In the genomic region with DNA sequence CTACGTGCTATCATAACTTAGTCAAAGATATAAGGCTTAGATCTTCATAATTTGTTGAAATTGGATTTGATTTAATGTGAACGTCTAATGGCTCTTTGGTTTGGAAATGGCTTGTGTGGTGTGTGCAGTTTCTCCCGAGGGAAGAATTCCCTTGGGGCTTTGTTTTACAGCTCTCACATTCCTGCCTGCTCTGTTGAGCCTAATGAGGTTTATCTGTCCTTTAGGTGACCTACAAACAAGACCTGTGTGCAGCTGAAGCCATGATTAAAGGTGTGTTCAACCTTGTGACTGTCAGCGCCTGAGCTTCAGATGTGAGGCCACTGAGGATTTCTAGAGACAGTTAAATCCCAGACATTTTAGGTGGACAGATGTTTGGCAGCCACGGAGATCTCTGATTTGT, we compare ENCODE assay signal across 13 mouse cellular contexts.
DNase-seq lines count a peak whose midpoint lies in the region; ATAC-seq and TF ChIP-seq lines count a peak whose summit lies in the region.
"Had no signal": no experiment of that assay in that cellular context is flagged by ENCODE, and none has a peak within 500 bp of the region (broad histone marks: within the 10 kb centered on the region; RNA-seq: fewer than 3 reads in every experiment).

No protein-coding gene starts in this region.

- peak; percentile 17 for DNase-seq in adrenal gland, postnatal 14 days
- no peak for DNase-seq in adrenal gland, postnatal 36 days
- peak; percentile 30 for DNase-seq in Muller cell, postnatal 12 days (ENCODE audit: inconsistent ontology term)
- peak; percentile 53 for DNase-seq in hindlimb bud, embryonic 11.5 days (ENCODE audit: extremely low spot score, low read depth, low spot score)
- peak; percentile 7 to 44 for DNase-seq in kidney, postnatal 36 days
- no peak for DNase-seq in layer of hippocampus, adult 2 months (ENCODE audit: low spot score in 2 of 2)
- DNase-seq in left cerebral cortex, postnatal 25 days (ENCODE audit: low spot score in 2 of 2) = no peak
- DNase-seq: adrenal gland, adult 8-10 months; cerebellum, adult 2 months; liver; lung, postnatal 4 days; right cerebral cortex, adult 18-20 months had no signal

- intact Hi-C loops in left cerebral cortex, postnatal 25 days (cut with DNase I) = no loop called here

- no peak for TF ChIP-seq CTCF in layer of hippocampus, adult 2 months (conservative IDR thresholded peaks at IDR 0.05)

- H3K27ac ChIP-seq in layer of hippocampus, adult 2 months = no peak overlapping the region

- H3K4me3 ChIP-seq in layer of hippocampus, adult 2 months = no peak overlapping the region

- no peak for ATAC-seq in megakaryocyte progenitor cell, adult 5-6 weeks (replicated peaks; ENCODE audit: poor library complexity)

Comparison
In these comparisons a context has a peak if more than half of its experiments do, and no peak if none do; other contexts are left out.
1. DNase-seq: peak in adrenal gland, postnatal 14 days (single experiment), Muller cell, postnatal 12 days (single experiment), hindlimb bud, embryonic 11.5 days (single experiment) and kidney, postnatal 36 days (2 of 2); none in adrenal gland, postnatal 36 days (0 of 2), layer of hippocampus, adult 2 months (0 of 2) and left cerebral cortex, postnatal 25 days (0 of 2).